Mouse (Mus musculus) common myeloid progenitor, adult 5-6 weeks (primary cell): ENCODE data around the gene Ten1. TPM values are rescaled to one million over a fixed set of nuclear protein-coding genes. Genes with fewer than 3 reads are reported as not detected.

Experiments
- ATAC-seq: replicated peaks from 2 replicates; pipeline ENCODE4 v1.8.0; 2016; ENCODE audit warnings: low read depth, mild to moderate bottlenecking, moderate TSS enrichment, inconsistent platforms; ENCODE audit not compliant: poor library complexity, severe bottlenecking
- total RNA-seq: library from RNA; stranded (forward); fragments of 200-1000, 187-1606 nt; gene quantifications from 2 replicates; pipeline ENCODE4 v1.2.3, GENCODE M21; 2017

Ten1 gene
- total RNA-seq: 21.5 and 34.3 TPM in 2 replicates

GRCm38 (mm10) chr11:116198639-116199531 lies at the start of gene Ten1, which contains the start of gene Acox1:
Ten1 (plus strand) TSS chr11:116198855.
Acox1 (minus strand) TSS chr11:116199045.
- peak; percentile 86 for ATAC-seq

GRCm38 (mm10) chr11:116149341-116149740 lies 49.3 kb upstream of the Ten1 start:
- no peak for ATAC-seq

GRCm38 (mm10) chr11:116150960-116151359 lies 47.7 kb upstream of the Ten1 start:
- ATAC-seq: no peak

- no peak for ATAC-seq
These were observed 37.3 kb upstream of the Ten1 start for GRCm38 (mm10) chr11:116161312-116161711.

DNA sequence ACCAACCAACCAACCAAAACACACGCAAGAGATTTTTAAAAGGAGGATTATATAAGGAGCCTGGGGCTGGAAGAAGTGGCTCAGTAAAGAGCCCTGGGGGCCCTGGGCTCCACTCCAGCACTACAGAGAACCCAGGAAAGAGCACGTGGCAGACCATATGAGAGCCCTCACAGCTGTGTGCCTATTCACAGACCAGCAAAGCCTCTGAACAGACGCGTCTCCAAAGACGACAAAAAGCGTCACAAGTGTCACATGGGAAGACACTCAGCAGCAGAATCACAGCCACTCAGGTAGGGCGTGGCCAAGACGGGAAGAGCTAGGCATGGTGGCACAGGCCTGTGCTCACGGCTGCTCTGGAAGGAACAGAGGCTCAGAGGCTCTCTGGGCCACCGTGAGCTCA lies 36.5 kb upstream of the Ten1 start:
- no peak for ATAC-seq

DNA sequence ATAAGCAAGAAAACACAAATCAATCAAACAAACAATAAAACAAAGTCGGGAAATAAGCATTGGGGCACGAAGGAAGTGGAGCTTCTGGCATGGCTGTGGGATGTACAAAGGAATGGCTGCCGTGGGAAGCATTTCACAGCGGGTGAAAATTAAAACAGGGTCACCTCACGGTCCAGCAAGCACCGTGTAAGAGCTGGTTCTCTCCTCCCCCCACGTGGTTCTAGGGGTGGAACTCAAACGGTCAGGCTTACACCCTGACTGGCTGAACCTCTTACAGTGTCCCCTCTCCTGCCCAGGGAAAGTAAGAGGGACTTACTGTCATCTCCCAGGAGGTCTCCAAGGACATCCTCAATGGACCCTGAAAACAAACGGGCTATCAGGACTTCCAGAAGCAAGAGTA lies 35.7 kb upstream of the Ten1 start:
- ATAC-seq: no peak

- peak; percentile 27; the same call in 1 of the 2 replicates for ATAC-seq
These were observed 31.4 kb upstream of the Ten1 start for GRCm38 (mm10) chr11:116167232-116167631.

DNA sequence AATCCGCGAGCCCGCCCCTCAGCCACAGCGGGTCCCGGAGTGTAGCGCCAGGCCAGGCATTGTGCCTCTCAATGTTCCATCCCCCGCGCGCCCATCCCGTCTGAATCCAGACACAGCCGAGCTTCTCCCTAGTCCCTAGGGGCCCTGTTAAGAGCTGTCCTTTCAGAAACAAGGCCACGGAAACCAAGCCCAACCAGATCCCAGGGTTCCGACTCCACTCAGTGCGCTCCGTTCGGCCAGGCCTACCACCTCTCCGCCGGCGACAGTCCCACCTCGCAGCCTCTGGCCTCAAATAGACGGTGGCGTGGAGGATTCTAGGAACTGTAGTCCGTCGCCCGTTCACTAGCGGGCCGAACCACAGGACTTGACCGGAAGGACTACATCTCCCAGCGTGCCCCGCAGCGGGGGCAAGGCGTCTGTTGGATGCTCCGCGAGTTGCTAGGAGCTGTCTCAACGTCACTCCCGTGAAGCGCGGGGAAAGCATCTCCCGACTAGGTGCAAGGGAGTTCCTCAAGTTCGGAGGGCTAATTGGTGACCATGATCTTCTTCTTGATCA lies 30.7 kb upstream of the Ten1 start, which contains the start of gene Fbf1:
TSS of gene Fbf1 (minus strand) at position 283 of the 556 bp plus-strand sequence.
- ATAC-seq: peak; percentile 99

- ATAC-seq: no peak
These were observed 29.4 kb upstream of the Ten1 start for GRCm38 (mm10) chr11:116169214-116169613.

DNA sequence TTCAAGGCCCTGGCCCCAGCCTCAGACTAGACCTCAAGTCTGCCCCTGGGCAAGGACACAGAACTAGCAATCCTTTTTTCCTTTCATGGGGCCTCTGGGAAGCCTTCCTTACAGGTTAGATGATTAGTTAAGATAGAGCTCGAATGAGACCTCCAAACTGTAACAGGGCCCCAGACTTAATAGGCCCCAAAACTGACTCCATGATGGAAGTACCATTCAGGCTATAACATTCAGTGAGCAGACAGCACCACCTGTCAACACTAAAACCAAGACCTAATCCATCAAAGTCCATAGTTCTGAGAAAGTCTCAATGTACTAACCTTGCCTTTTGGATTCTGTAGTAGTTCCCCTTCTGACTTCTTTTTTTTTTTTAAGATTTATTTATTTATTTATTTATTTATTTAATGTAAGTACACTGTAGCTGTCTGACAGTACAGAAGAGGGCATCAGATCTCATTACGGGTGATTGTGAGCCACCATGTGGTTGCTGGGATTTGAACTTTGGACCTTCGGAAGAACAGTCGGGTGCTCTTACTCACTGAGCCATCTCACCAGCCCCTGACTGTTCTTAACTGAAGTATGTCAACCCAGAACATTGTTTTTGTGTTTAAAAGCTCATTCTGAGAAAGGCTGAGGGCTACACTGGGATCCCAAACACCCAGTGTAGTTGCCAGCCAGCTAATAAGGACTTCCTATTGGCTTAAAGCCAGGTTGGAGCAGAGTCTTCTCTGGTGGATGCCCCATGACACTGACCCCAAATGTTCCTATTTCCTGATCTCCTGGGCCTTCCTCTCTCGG lies 28.5 kb upstream of the Ten1 start:
- ATAC-seq: no peak

GRCm38 (mm10) chr11:116171959-116172358 lies 26.7 kb upstream of the Ten1 start:
- ATAC-seq: no peak

GRCm38 (mm10) chr11:116174775-116175448 lies 23.7 kb upstream of the Ten1 start:
- ATAC-seq: no peak

DNA sequence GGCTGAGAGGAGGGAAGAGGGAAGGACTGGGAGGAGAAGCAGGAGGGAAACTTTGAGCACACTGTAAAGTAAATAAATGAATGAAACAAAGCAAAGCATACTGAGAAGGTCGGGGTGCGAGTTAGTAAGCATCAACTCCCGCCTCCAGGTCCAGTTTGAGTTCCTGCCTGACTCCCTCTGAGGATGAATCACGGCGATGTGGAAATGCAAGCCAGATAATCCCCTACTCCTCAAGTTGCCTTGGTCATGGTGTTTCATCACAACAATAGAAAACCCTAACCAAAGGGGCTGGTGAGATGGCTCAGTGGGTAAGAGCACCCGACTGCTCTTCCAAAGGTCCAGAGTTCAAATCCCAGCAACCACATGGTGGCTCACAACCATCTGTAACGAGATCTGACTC lies 22.6 kb upstream of the Ten1 start:
- no peak for ATAC-seq

GRCm38 (mm10) chr11:116178411-116179121 lies 20.1 kb upstream of the Ten1 start:
- no peak for ATAC-seq

DNA sequence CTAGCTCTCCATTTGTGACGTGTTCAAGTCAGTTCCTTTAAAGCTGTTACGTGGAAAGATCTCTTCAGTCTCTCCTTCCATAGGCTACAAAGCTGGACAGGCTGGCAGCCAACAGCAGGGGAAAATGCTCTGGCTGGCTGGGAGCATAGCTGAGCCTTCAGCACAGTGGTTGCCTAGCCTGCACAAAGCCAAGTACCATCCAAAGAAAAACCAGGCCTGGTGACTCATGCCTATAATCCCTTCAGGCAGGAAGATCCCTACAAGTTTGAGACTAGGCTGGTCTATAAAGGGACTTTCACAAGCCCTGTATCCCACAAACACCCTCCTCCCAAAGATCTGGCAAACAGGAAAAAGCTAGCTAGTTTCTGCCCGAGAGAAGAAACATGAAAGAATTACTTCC lies 12.8 kb upstream of the Ten1 start:
- no peak for ATAC-seq

DNA sequence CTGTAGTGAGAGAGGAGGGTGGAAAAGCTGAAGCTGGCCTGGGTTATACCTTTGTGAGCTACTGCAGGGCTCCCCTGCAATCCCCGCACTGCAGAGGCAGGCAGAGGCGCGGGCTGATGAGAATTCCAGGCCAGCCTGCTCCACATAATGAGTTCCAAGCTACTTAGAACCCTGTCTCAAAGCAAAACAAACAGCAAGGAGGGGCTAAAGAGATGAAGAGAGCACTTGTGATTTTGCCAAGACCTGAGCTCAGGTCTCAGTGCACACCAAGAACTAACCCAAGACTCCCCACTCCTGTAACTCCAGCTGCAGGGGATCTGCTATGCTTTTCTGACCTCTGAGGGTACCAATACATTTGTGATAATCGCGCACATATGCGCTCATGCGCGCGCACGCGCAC lies 12.3 kb upstream of the Ten1 start:
- ATAC-seq: no peak

DNA sequence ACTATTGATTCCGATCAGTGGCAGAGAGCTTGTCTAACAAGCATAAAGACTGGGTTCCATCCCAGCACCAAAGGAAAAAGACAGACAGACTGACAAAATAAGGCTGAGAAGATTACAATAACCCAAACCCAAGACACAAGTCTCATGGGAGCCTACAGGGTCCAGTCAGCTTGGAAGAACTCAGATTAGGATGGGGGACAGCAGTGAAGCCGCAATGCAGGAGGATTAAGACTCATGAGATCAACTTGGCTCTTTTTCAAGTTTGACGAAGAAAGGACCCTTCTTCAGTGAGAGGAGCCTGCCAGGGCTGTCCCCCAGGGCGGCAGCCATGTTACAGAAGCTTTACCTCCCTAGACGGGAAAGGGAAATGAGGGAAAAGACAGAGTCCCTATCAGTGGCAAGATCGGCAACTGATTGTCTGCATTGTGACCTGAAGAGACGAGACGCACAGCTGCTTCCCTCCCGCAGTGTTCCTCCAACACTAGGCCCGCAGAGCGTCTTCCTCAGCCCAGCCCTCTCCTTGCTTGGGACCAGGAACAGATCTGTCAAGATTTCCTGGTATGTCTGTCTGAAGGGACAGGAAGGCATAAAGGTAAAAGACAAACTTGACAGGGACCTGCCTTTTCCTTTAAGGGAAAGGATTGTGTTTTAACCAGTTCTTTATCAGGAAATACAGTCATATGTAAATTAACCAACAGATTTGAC lies 11.3 kb upstream of the Ten1 start:
- no peak for ATAC-seq

DNA sequence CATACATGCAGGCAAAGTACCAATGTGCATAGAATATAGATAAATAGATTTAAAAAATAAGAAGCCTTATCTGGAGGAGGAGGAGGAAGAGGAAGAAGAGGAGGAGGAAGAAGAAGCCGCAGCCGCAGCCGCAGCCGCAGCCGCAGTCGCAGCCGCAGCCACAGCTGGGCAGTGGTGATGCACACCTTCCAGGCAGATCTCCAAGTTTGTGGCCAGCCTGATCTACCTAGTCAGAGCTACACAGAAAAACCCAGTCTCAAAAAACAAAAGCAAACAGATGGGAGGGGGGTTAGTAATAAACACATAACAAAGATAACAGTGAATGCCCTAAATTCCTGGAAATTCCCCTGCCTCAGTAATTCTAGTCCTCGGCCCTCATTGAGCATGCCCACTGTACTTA lies 4.0 kb upstream of the Ten1 start:
- ATAC-seq: 0 out of 2 replicates have a peak, but pooled peaks have one; percentile 13

GRCm38 (mm10) chr11:116195252-116195651 lies 3.4 kb upstream of the Ten1 start:
- 0 out of 2 replicates have a peak, but pooled peaks have one; percentile 9 for ATAC-seq
